Comparison of ENCODE assay signal across 23 mouse cellular contexts in genomic region chr16:30088646-30089045, GRCm38 (mm10). TPM values are rescaled to one million over a fixed set of nuclear protein-coding genes. Genes with fewer than 3 reads are reported as not detected.
A peak's percentile ranks its signal among the peaks of the same experiment; 100 is the strongest.
DNase-seq lines count a peak whose midpoint lies in the region; TF ChIP-seq lines count a peak whose summit lies in the region.
"Had no signal": no experiment of that assay in that cellular context is flagged by ENCODE, and none has a peak within 500 bp of the region (broad histone marks: within the 10 kb centered on the region; RNA-seq: fewer than 3 reads in every experiment).

No protein-coding gene starts in this region.

- no peaks in the 10 kb centered on the region for H3K27me3 ChIP-seq in testis, adult 2 months (ENCODE audit: control insufficient read depth, insufficient read depth, low read length)
- H3K27me3 ChIP-seq: embryonic facial prominence, embryonic 13.5 days; embryonic facial prominence, embryonic 15.5 days; Patski had no signal

- no peak for TF ChIP-seq POLR2A in testis, adult 2 months (IDR thresholded peaks at IDR 0.05; ENCODE audit: control insufficient read depth, low read depth, low read length)

- intact Hi-C loops in left cerebral cortex, postnatal 4 days (cut with DNase I) = no loop called here

- no peaks in the 10 kb centered on the region for H3K36me3 ChIP-seq in testis, adult 2 months (ENCODE audit: control insufficient read depth, insufficient read depth, low read length)
- H3K36me3 ChIP-seq: embryonic facial prominence, embryonic 13.5 days; embryonic facial prominence, embryonic 15.5 days; forebrain, embryonic 10.5 days; forebrain, embryonic 12.5 days; G1E had no signal

- H3K4me1 ChIP-seq in testis, adult 2 months (ENCODE audit: control insufficient read depth, insufficient read depth, low read length) = peaks cover 2% of the 10 kb centered on the region; the same call in 1 of the 2 replicates
- H3K4me1 ChIP-seq: embryonic facial prominence, embryonic 15.5 days; forebrain, embryonic 12.5 days had no signal

- no peak overlapping the region for H3K4me3 ChIP-seq in testis, adult 2 months (ENCODE audit: control insufficient read depth, low read depth, low read length)
- H3K4me3 ChIP-seq: embryonic facial prominence, embryonic 13.5 days; embryonic facial prominence, embryonic 15.5 days; erythroblast, embryonic 14.5 days; forebrain, embryonic 10.5 days; forebrain, embryonic 12.5 days had no signal

- TF ChIP-seq CTCF in testis, adult 2 months (IDR thresholded peaks at IDR 0.05; ENCODE audit: control insufficient read depth, insufficient read depth, insufficient replicate concordance, low read depth, low read length) = no peak

- H3K27ac ChIP-seq in testis, adult 2 months (ENCODE audit: control insufficient read depth, insufficient read depth, low read depth, low read length) = peak overlapping the region; percentile 73
- H3K27ac ChIP-seq: embryonic facial prominence, embryonic 13.5 days; embryonic facial prominence, embryonic 15.5 days; forebrain, embryonic 10.5 days; forebrain, embryonic 12.5 days had no signal

- peak; percentile 74 to 89 for DNase-seq in adrenal gland, adult (ENCODE audit: inconsistent age in 2 of 2, low spot score in 1 of 2)
- DNase-seq in adrenal gland, postnatal 14 days = no peak
- DNase-seq in adrenal gland, adult 8-10 months = peak; percentile 55
- no peak for DNase-seq in adrenal gland, postnatal 4 days (ENCODE audit: low spot score in 2 of 2)
- no peak for DNase-seq in testis, postnatal 10 days (ENCODE audit: low spot score)
- DNase-seq in left cerebral cortex, postnatal 4 days = no peak
- DNase-seq: B cell, adult 2 months; cerebellum, adult 11 months; cerebellum, adult 18-20 months; cerebellum, adult 8-10 months; cerebellum, adult 9-11 months; cerebellum, postnatal 14 days; cerebellum, postnatal 36 days; embryo, embryonic 11 days had no signal

RNA-seq across cellular contexts. Expression of gene Hes1, which starts 24.5 kb away (rescaled TPM):
- 21.0 and 26.6 TPM in 2 replicates for total RNA-seq in adrenal gland, postnatal 14 days (2021)
- 10 to 100 TPM; 25.2 to 38.7 (median 32.2) TPM for total RNA-seq in adrenal gland, adult 8-10 months (2022)
- total RNA-seq in adrenal gland, postnatal 4 days (2021) = 10 to 100 TPM; 31.4 to 39.1 TPM
- polyA plus RNA-seq in testis, adult 2 months (2012; rRNA removed) = 9.7 and 12.4 TPM in 2 replicates
- total RNA-seq in left cerebral cortex, postnatal 4 days (2021) = 10 to 100 TPM; 15.9 to 19.1 TPM
- polyA plus RNA-seq: activated CD4-positive, CD25-positive, alpha-beta regulatory T cell, adult 4 months had no signal

Comparison
In these comparisons a context has a peak if more than half of its experiments do, and no peak if none do; other contexts are left out.
1. DNase-seq: peak in adrenal gland, adult (2 of 2) and adrenal gland, adult 8-10 months (single experiment); none in adrenal gland, postnatal 14 days (single experiment), adrenal gland, postnatal 4 days (0 of 2), testis, postnatal 10 days (single experiment) and left cerebral cortex, postnatal 4 days (single experiment).